Mouse (Mus musculus): Measurements from ENCODE around the gene Nin. TPM values are rescaled to one million over a fixed set of nuclear protein-coding genes. Genes with fewer than 3 reads are reported as not detected.

Gene Nin
- total and polyA plus RNA-seq, 3 experiments, result 48.4 to 49.1 TPM; not detected in 1

DNA sequence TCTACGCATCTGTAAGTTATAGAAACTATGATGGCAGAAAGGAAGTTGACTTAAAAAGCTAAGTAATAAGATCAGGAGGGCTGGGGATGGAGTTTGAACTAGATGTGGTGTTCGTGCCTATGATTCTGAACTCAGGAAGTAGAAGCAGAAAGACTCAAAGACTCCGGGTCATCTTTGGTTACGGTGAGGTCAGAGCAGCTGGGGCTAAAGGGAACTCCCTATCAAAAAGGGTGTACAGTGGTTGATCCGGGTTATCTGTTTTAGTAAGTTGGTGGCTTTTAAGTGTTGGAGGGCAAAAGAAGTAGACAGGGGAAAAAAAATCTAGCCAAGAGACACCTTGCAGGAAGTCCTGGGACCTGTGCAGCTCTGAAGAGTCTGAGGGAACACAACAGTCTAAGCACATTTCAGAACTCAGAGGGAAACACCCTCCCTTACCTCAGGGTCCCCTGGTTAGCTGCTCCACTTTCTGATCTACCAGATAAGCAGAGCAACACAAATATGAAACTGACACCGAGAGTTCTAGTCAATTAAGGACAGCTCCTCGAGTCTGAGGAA, 35.0 kb downstream of the Nin start:
- no peaks in the 10 kb centered on the region for H3K4me1 ChIP-seq (ENCODE audit: control insufficient read depth in 1 of 2, insufficient read depth in 2 of 2, low read length in 2 of 2)
- DNase-seq (ENCODE audit: low read depth, low spot score), result no peak

DNA sequence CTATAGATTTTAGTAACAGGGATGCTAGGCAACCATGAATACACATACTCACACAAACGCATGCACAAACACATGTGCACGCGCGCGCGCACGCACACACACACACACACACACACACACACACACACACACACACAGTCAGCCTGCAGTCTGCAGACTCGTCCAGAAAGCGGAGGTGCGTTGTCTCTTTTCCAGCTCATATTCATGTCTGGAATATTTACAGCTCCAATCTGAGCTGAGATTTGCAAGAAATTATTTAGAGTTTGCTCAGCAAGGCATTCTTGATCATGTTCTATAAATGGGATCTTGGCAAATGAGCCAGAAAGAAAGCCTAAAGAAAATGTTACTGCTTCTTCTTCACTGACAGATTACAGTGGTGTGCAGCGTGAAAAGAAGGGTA, 37.0 kb downstream of the Nin start:
- Histone ChIP-seq H3K9ac (ENCODE audit: control insufficient read depth, low read depth, low read length, poor library complexity, severe bottlenecking) (no peak overlapping the region), H3K27me3 (ENCODE audit: control insufficient read depth in 1 of 2, insufficient read depth in 2 of 2, low read length in 2 of 2) (no peaks in the 10 kb centered on the region), H3K27ac (ENCODE audit: control insufficient read depth, low read depth, low read length) (no peak overlapping the region), H3K79me2 (ENCODE audit: control insufficient read depth, insufficient read depth, low read length, poor library complexity) (no peaks in the 10 kb centered on the region; the same call in 1 of the 2 replicates), H3K4me3 (ENCODE audit: control insufficient read depth in 1 of 2, insufficient read depth in 1 of 2, low read depth in 2 of 2, low read length in 2 of 2) (no peak overlapping the region), H3K9me3 (replicated peaks; ENCODE audit: insufficient read depth, low read length) (no peaks in the 10 kb centered on the region), H3K4me1 (ENCODE audit: control insufficient read depth in 1 of 2, insufficient read depth in 2 of 2, low read length in 2 of 2) (no peaks in the 10 kb centered on the region), H3K36me3 (ENCODE audit: control insufficient read depth in 1 of 2, insufficient read depth in 2 of 2, low read length in 2 of 2) (peaks cover 0 to 2% of the 10 kb centered on the region in 2 experiments; a peak in 2 of 4 replicates)
- DNase-seq (ENCODE audit: low read depth, low spot score), result no peak
- TF ChIP-seq USF2 (IDR thresholded peaks at IDR 0.05; ENCODE audit: borderline replicate concordance in 1 of 2, insufficient read depth in 1 of 2, low read depth in 1 of 2, low read length in 2 of 2), result no peak
- TF ChIP-seq ZMIZ1 (IDR thresholded peaks at IDR 0.05; ENCODE audit: low read depth, low read length), result no peak
- TF ChIP-seq POLR2AphosphoS2 (IDR thresholded peaks at IDR 0.05; ENCODE audit: low read length), result no peak
- TF ChIP-seq HCFC1 (IDR thresholded peaks at IDR 0.05; ENCODE audit: low read depth, low read length), result no peak
- no peak for TF ChIP-seq MAX (IDR thresholded peaks at IDR 0.05; ENCODE audit: low read length)
- TF ChIP-seq KAT2A (conservative IDR thresholded peaks at IDR 0.05; ENCODE audit: low read depth, low read length), result no peak
- TF ChIP-seq EP300 (IDR thresholded peaks at IDR 0.05; ENCODE audit: low read depth in 1 of 2, low read length in 2 of 2), result no peak
- TF ChIP-seq MYC (IDR thresholded peaks at IDR 0.05; ENCODE audit: low read depth, low read length), result no peak
- TF ChIP-seq TCF12 (IDR thresholded peaks at IDR 0.05; ENCODE audit: low read depth, low read length), result no peak
- no peak for TF ChIP-seq MAFK (IDR thresholded peaks at IDR 0.05; ENCODE audit: borderline replicate concordance, low read depth, low read length)
- no peak for TF ChIP-seq BHLHE40 (IDR thresholded peaks at IDR 0.05; ENCODE audit: borderline replicate concordance, low read depth, low read length)
- TF ChIP-seq RCOR1 (IDR thresholded peaks at IDR 0.05; ENCODE audit: low read depth, low read length), result no peak

More for the DNA sequence above, 35.0 kb downstream of the Nin start:
- Histone ChIP-seq H3K4me3 (ENCODE audit: control insufficient read depth in 1 of 2, insufficient read depth in 1 of 2, low read depth in 2 of 2, low read length in 2 of 2) (no peak overlapping the region), H3K36me3 (ENCODE audit: control insufficient read depth in 1 of 2, insufficient read depth in 2 of 2, low read length in 2 of 2) (peaks cover 0 to 2% of the 10 kb centered on the region in 2 experiments; a peak in 2 of 4 replicates), H3K79me2 (ENCODE audit: control insufficient read depth, insufficient read depth, low read length, poor library complexity) (no peaks in the 10 kb centered on the region; the same call in 1 of the 2 replicates), H3K9me3 (replicated peaks; ENCODE audit: insufficient read depth, low read length) (no peaks in the 10 kb centered on the region), H3K27ac (ENCODE audit: control insufficient read depth, low read depth, low read length) (no peak overlapping the region), H3K9ac (ENCODE audit: control insufficient read depth, low read depth, low read length, poor library complexity, severe bottlenecking) (no peak overlapping the region), H3K27me3 (ENCODE audit: control insufficient read depth in 1 of 2, insufficient read depth in 2 of 2, low read length in 2 of 2) (no peaks in the 10 kb centered on the region)
- TF ChIP-seq ELF1 (IDR thresholded peaks at IDR 0.05; ENCODE audit: low read depth, low read length) (no peak), ZKSCAN1 (IDR thresholded peaks at IDR 0.05; ENCODE audit: low read depth, low read length) (no peak), MEF2A (IDR thresholded peaks at IDR 0.05; ENCODE audit: extremely low read depth, insufficient replicate concordance, low read depth, low read length, poor library complexity, severe bottlenecking) (no peak), USF1 (IDR thresholded peaks at IDR 0.05; ENCODE audit: low read depth, low read length) (no peak), KAT2A (conservative IDR thresholded peaks at IDR 0.05; ENCODE audit: low read depth, low read length) (no peak), CHD2 (IDR thresholded peaks at IDR 0.05; ENCODE audit: low read length) (no peak), ZC3H11A (IDR thresholded peaks at IDR 0.05; ENCODE audit: low read depth, low read length) (no peak), UBTF (IDR thresholded peaks at IDR 0.05; ENCODE audit: borderline replicate concordance, insufficient read depth, low read depth, low read length) (no peak), MAZ (IDR thresholded peaks at IDR 0.05; ENCODE audit: low read depth, low read length) (no peak), ETS1 (IDR thresholded peaks at IDR 0.05; ENCODE audit: low read depth, low read length) (no peak), MAX (IDR thresholded peaks at IDR 0.05; ENCODE audit: low read length) (no peak), NELFE (IDR thresholded peaks at IDR 0.05; ENCODE audit: low read depth, low read length) (no peak), CTCF (IDR thresholded peaks at IDR 0.05 in 2 of 3, conservative IDR thresholded peaks at IDR 0.05 in 1 of 3; ENCODE audit: control insufficient read depth in 1 of 3, insufficient read depth in 1 of 3, low read depth in 2 of 3, low read length in 3 of 3, poor library complexity in 1 of 3, severe bottlenecking in 1 of 3) (no peak), MXI1 (IDR thresholded peaks at IDR 0.05; ENCODE audit: low read depth, low read length) (no peak), E2F4 (IDR thresholded peaks at IDR 0.05; ENCODE audit: borderline replicate concordance, low read depth, low read length) (no peak), GATA1 (IDR thresholded peaks at IDR 0.05; ENCODE audit: low read depth, low read length) (no peak), TBP (IDR thresholded peaks at IDR 0.05; ENCODE audit: low read depth, low read length) (no peak), TAL1 (IDR thresholded peaks at IDR 0.05; ENCODE audit: low read length) (no peak), CHD1 (IDR thresholded peaks at IDR 0.05; ENCODE audit: low read depth, low read length) (no peak)

All from MEL (cell line).